Mouse (Mus musculus) heart, postnatal 14 days (tissue): ENCODE data around the gene Fcgr3. TPM values are rescaled to one million over a fixed set of nuclear protein-coding genes. Genes with fewer than 3 reads are reported as not detected.
"Not testable (repeated sequence)": the region's sequence is repeated elsewhere in the genome, so short reads cannot be mapped to it uniquely, and the experiment has no call there.

ENCODE experiments used
- DNase-seq, 2 experiments: peaks; one replicate each; pipeline ENCODE4 v3.0.0; 2021 to 2022
- intact Hi-C: fragments of 180-260 bp; cut with DNase I; formaldehyde crosslinking; loops from one replicate; pipeline ENCODE4 v1.15.1; 2025
- long read RNA-seq, 2 experiments: library from polyadenylated mRNA; stranded (forward); transcript quantifications; one replicate each; pipeline ENCODE4 v2.0.0; 2021
- total RNA-seq, 2 experiments: library from RNA; stranded (reverse); gene quantifications; 2 replicates each; pipeline ENCODE4 v1.2.3; 2021

Gene Fcgr3
- total RNA-seq, result 10 to 100 TPM; 11.8 to 11.9 TPM
- long read RNA-seq, experiment 1, transcript Fcgr3-201 (5 exons, 1,347 nt), result major isoform, 16 of 19 reads
- long read RNA-seq, experiment 1, partial matches to known transcripts, result 0 of 19 reads
- long read RNA-seq, experiment 1, other reads (novel, unspliced or antisense), result 1 of 19 reads
- long read RNA-seq, experiment 2, transcript Fcgr3-201 (5 exons, 1,347 nt), result major isoform, 9 of 10 reads
- long read RNA-seq, experiment 2, partial matches to known transcripts, result 0 of 10 reads
- long read RNA-seq, experiment 2, other reads (novel, unspliced or antisense), result 0 of 10 reads

GRCm38 (mm10) chr1:171064491-171065242, at the start of gene Fcgr3:
Fcgr3 (minus strand) TSS chr1:171064935.
- intact Hi-C loops, result not testable (repeated sequence)
- DNase-seq, result peak; percentile 84 to 87

- DNase-seq, result peak; percentile 84 to 85
- intact Hi-C loops, result no loop called here
Observed at GRCm38 (mm10) chr1:171113873-171114299, 49.2 kb upstream of the Fcgr3 start, which contains the start of gene Cfap126. Cfap126 (plus strand) TSS chr1:171113918.

- no peak for DNase-seq
- intact Hi-C loops, result no loop called here
Observed at GRCm38 (mm10) chr1:171112986-171113385, 48.3 kb upstream of the Fcgr3 start.

GRCm38 (mm10) chr1:171111781-171112575, 47.2 kb upstream of the Fcgr3 start:
- peak; percentile 58 to 61 for DNase-seq
- intact Hi-C loops, result no loop called here

GRCm38 (mm10) chr1:171111020-171111780, 46.5 kb upstream of the Fcgr3 start:
- intact Hi-C loops, result no loop called here

GRCm38 (mm10) chr1:171110659-171111019, 45.9 kb upstream of the Fcgr3 start:
- intact Hi-C loops, result no loop called here
- peak in 1 of 2 experiments; percentile 11 for DNase-seq

More at GRCm38 (mm10) chr1:171111020-171111780, 46.5 kb upstream of the Fcgr3 start:
- peak; percentile 94 to 95 for DNase-seq

- DNase-seq, result no peak
- intact Hi-C loops, result loop anchor here (10.0 kb wide), 1 partner anchor 395 kb away; the partner anchor contains the start of gene Alyref2
Observed at GRCm38 (mm10) chr1:171109620-171110019, 44.9 kb upstream of the Fcgr3 start.

GRCm38 (mm10) chr1:171105226-171105625, 40.5 kb upstream of the Fcgr3 start:
- intact Hi-C loops, result loop anchor here (10.0 kb wide), 1 partner anchor 400 kb away; the partner anchor contains the start of gene Alyref2
- DNase-seq, result no peak

GRCm38 (mm10) chr1:171103179-171103840, 38.6 kb upstream of the Fcgr3 start:
- intact Hi-C loops, result loop anchor here (2.0 to 10.0 kb wide), 2 partner anchors 65 to 401 kb away; partner anchors contain the start of gene Alyref2
- no peak for DNase-seq

GRCm38 (mm10) chr1:171102547-171103177, 37.9 kb upstream of the Fcgr3 start:
- intact Hi-C loops, result loop anchor here (2.0 to 10.0 kb wide), 2 partner anchors 64 to 402 kb away; partner anchors contain the start of gene Alyref2
- peak; percentile 83 for DNase-seq

GRCm38 (mm10) chr1:171101733-171102546, 37.2 kb upstream of the Fcgr3 start:
- intact Hi-C loops, result loop anchor here (2.0 to 10.0 kb wide), 2 partner anchors 63 to 403 kb away; partner anchors contain the start of gene Alyref2
- peak; percentile 87 to 90 for DNase-seq

GRCm38 (mm10) chr1:171101033-171101432, 36.3 kb upstream of the Fcgr3 start:
- DNase-seq, result no peak
- intact Hi-C loops, result loop anchor here (10.0 kb wide), 1 partner anchor 404 kb away; the partner anchor contains the start of gene Alyref2

GRCm38 (mm10) chr1:171097612-171098011, 32.9 kb upstream of the Fcgr3 start:
- intact Hi-C loops, result no loop called here
- DNase-seq, result no peak

- DNase-seq, result no peak
- intact Hi-C loops, result no loop called here
Observed at GRCm38 (mm10) chr1:171097136-171097535, 32.4 kb upstream of the Fcgr3 start.

GRCm38 (mm10) chr1:171096110-171096964, 31.6 kb upstream of the Fcgr3 start:
- no peak for DNase-seq
- intact Hi-C loops, result no loop called here

GRCm38 (mm10) chr1:171094424-171094823, 29.7 kb upstream of the Fcgr3 start:
- intact Hi-C loops, result no loop called here
- no peak for DNase-seq

- intact Hi-C loops, result no loop called here
- DNase-seq, result no peak
Observed at GRCm38 (mm10) chr1:171090761-171091160, 26.0 kb upstream of the Fcgr3 start.
